Mouse (Mus musculus): ENCODE measurements at regions not wholly inside any gene's neighbourhood (a gene's known extent, or its start where the extent isn't known, plus 50 kb on each side); places are given as distances from the start of the nearest gene placed in this dataset.

- DNase-seq, result peak; percentile 86
- Histone ChIP-seq H3K4me3 (peak overlapping the region; percentile 35), H3K27ac (peak overlapping the region; percentile 62)
- intact Hi-C loops (cut with DNase I), result loop anchor here (1.0 to 10.0 kb wide), 3 partner anchors 136 to 1041 kb away; no protein-coding TSS in a partner anchor
- TF ChIP-seq CTCF (IDR thresholded peaks at IDR 0.05), result peak; percentile 98
These were observed 227.2 kb downstream of the Slc30a10 start for GRCm38 (mm10) chr1:185681610-185682457.

GRCm38 (mm10) chr1:185682458-185682750 lies 227.8 kb downstream of the Slc30a10 start:
- intact Hi-C loops (cut with DNase I), result loop anchor here (1.0 to 10.0 kb wide), 3 partner anchors 136 to 1040 kb away; no protein-coding TSS in a partner anchor
- TF ChIP-seq CTCF (IDR thresholded peaks at IDR 0.05), result no peak
- no peak overlapping the region for H3K4me3 ChIP-seq
- peak overlapping the region; percentile 62 for H3K27ac ChIP-seq
- DNase-seq, result no peak

DNA sequence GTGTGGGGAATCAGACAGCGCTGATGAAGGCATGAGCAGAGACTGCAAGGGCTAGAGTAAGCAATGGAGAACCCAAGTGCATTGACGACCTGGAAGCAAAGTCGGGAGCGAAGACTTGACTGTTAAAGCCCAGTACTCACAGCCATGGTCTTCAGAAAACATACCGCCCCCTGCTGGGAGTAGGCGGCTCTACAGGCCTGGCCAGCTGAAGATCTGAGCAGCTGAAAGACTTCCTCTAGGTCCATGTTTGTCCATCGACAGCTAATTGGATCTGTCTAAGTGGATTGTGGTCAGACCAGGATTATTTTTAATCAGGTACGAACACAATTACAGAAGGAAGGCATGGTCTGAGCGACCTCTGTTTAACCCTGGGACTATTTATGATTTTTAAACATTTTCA lies 230.0 kb downstream of the Slc30a10 start:
- H3K27ac ChIP-seq, result no peak overlapping the region
- TF ChIP-seq CTCF (IDR thresholded peaks at IDR 0.05), result peak; percentile 73
- intact Hi-C loops (cut with DNase I), result loop anchor here (10.0 kb wide), 1 partner anchor 710 kb away; no protein-coding TSS in a partner anchor
- DNase-seq, result peak; percentile 44
- H3K4me3 ChIP-seq, result no peak overlapping the region

DNA sequence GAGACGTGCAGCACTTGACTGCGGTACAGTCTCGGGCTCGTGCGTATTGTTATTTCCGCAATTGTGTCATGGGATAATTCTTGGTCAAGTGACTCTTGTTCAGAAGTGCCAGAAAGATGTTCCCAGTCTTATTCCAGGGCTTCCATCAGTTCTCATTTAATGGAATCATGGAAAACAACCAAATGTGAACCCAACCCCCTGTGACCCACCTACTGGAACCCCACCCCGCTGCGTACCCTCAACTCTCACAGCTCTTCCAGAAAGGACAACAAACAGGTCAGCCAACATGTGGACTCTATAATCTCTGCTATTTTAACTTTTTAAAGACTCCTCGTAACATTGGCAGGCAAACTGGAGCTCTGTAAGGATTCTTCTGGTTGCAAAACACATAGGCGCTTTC lies 233.9 kb downstream of the Slc30a10 start:
- Histone ChIP-seq H3K27ac (peak overlapping the region; percentile 67), H3K4me3 (no peak overlapping the region)
- intact Hi-C loops (cut with DNase I), result loop anchor here (10.0 kb wide), 1 partner anchor 706 kb away; no protein-coding TSS in a partner anchor
- peak; percentile 54 for DNase-seq
- TF ChIP-seq CTCF (IDR thresholded peaks at IDR 0.05), result no peak

DNA sequence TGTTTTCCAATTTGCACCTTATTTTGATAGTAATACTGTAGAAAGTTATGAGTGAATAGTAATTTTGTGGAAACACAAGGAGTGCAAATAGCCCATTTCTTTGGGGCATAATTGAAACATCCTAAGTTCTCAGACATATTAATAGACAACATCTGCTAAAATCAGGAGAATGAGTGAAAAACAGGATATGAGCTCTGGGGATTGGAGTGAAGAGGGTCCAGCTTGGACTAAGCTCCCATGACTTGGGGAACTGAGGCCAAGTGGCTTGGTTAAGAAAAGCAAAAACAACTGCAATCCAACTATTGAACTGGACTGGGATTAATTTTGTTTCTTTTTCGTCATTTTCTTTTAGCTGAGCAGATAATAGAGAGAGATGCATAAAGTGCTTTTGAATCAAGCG lies 240.7 kb downstream of the Slc30a10 start:
- peak; percentile 48 for DNase-seq
- peak overlapping the region; percentile 46 for H3K27ac ChIP-seq
- no peak for TF ChIP-seq CTCF (IDR thresholded peaks at IDR 0.05)
- intact Hi-C loops (cut with DNase I), result no loop called here
- no peak overlapping the region for H3K4me3 ChIP-seq

DNA sequence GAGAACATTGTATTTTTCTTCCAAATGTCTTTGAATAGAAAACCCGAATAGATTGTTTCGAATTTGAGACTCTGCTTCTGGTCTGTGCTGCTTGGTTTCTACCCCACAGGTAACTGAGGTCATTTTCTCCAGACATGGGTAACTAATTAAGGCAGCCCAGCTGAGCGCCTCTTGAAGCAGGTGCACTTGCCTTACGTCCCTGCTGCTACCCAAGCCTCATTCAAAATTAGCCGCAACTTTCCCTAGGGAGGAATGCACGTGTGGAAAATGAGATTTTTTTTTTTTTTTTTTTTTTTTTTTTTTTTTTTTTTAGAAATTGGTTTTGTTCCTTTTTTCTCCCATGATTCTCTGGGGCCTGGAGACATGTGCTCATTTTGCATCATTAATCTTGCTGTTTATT lies 245.1 kb downstream of the Slc30a10 start:
- Histone ChIP-seq H3K4me3 (no peak overlapping the region), H3K27ac (no peak overlapping the region)
- intact Hi-C loops (cut with DNase I), result no loop called here
- no peak for DNase-seq
- TF ChIP-seq CTCF (IDR thresholded peaks at IDR 0.05), result no peak

- DNase-seq, result no peak
- intact Hi-C loops (cut with DNase I), result no loop called here
These were observed 271.7 kb downstream of the Slc30a10 start for GRCm38 (mm10) chr1:185726324-185726723.

GRCm38 (mm10) chr1:185726811-185727210 lies 272.2 kb downstream of the Slc30a10 start:
- no peak overlapping the region for H3K4me3 ChIP-seq
- no peak overlapping the region for H3K27ac ChIP-seq
- intact Hi-C loops (cut with DNase I), result no loop called here
- TF ChIP-seq CTCF (IDR thresholded peaks at IDR 0.05), result no peak
- no peak for DNase-seq

More at GRCm38 (mm10) chr1:185726324-185726723, 271.7 kb downstream of the Slc30a10 start:
- Histone ChIP-seq H3K4me3 (no peak overlapping the region), H3K27ac (no peak overlapping the region)
- no peak for TF ChIP-seq CTCF (IDR thresholded peaks at IDR 0.05)

GRCm38 (mm10) chr1:185727749-185728148 lies 273.1 kb downstream of the Slc30a10 start:
- no peak for TF ChIP-seq CTCF (IDR thresholded peaks at IDR 0.05)
- DNase-seq, result no peak
- intact Hi-C loops (cut with DNase I), result no loop called here
- Histone ChIP-seq H3K27ac (no peak overlapping the region), H3K4me3 (no peak overlapping the region)

- DNase-seq, result no peak
- no peak for TF ChIP-seq CTCF (IDR thresholded peaks at IDR 0.05)
- Histone ChIP-seq H3K27ac (no peak overlapping the region), H3K4me3 (no peak overlapping the region)
- intact Hi-C loops (cut with DNase I), result no loop called here
These were observed 273.8 kb downstream of the Slc30a10 start for GRCm38 (mm10) chr1:185728406-185728805.

DNA sequence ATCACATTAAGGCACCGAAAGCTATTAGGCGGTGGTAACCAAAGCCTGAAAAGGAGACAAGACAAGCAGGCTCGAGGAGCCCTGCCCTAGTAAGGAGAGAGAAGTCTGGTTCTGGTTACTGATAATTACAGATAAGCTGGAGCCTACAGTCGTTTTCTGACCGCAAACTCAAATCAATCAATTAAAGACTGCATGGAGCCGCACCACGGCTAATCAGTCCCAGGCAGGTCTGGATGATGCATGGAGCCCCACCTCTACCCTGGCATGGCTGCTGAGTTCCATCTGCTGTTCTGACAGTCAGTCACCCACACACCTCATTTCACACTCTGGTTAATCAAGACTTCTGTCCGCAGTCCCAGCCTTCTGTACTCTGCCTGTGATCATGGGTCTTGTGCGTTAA lies 276.4 kb downstream of the Slc30a10 start:
- Histone ChIP-seq H3K4me3 (no peak overlapping the region), H3K27ac (no peak overlapping the region)
- intact Hi-C loops (cut with DNase I), result no loop called here
- no peak for TF ChIP-seq CTCF (IDR thresholded peaks at IDR 0.05)
- no peak for DNase-seq

GRCm38 (mm10) chr1:185736773-185737172 lies 282.1 kb downstream of the Slc30a10 start:
- no peak for DNase-seq
- Histone ChIP-seq H3K27ac (no peak overlapping the region), H3K4me3 (no peak overlapping the region)
- intact Hi-C loops (cut with DNase I), result no loop called here
- TF ChIP-seq CTCF (IDR thresholded peaks at IDR 0.05), result no peak

DNA sequence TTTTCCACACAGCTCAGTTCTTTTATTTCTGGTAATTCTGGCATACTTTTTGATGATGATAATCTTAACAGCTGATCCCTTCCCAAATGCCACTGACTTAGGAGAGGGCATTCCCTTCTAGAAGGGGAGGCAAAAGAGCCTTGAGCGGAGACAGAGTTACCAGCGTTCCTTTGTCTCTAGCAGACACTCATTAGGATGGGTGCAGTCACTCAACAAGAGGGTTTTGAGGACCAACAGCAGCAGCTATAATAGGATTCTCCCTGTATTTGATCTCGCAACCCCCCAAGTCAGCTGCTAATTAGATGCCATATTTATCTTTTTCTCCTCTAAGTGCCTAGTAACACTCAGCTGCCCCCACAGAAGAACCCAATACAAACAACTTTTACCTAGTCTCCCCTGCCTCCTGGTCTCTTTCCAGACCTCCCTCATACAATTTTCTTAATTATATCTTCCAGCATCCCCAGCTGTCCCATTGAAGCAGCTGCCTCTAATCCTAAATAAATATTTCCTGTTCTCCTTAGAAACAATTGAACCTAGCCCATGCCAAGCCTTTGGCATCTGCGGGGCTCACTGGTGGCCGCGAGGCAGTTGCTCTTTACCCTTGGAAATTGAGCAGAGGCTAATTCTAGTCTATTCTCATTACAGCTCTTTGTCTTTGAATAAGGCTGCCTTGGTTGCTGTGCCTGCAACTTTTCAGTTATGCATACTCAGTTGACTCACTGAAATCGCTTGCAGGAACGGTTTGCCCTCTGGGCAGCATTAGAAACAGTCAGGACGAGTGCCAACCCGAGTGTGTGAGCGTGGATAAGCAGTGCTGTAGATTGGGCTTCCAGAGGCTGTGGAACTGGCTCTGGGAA lies 286.6 kb downstream of the Slc30a10 start:
- H3K27ac ChIP-seq, result no peak overlapping the region
- intact Hi-C loops (cut with DNase I), result no loop called here
- no peak overlapping the region for H3K4me3 ChIP-seq
- TF ChIP-seq CTCF (IDR thresholded peaks at IDR 0.05), result no peak
- no peak for DNase-seq

All from gastrocnemius, adult 2 months (tissue).